ENCODE assay signal across 25 mouse cellular contexts in genomic region chr7:98540879-98541278, GRCm38 (mm10). TPM values are rescaled to one million over a fixed set of nuclear protein-coding genes. Genes with fewer than 3 reads are reported as not detected.
A peak's percentile ranks its signal among the peaks of the same experiment; 100 is the strongest.
DNase-seq lines count a peak whose midpoint lies in the region; ATAC-seq and TF ChIP-seq lines count a peak whose summit lies in the region.
"Had no signal": no experiment of that assay in that cellular context is flagged by ENCODE, and none has a peak within 500 bp of the region (broad histone marks: within the 10 kb centered on the region; RNA-seq: fewer than 3 reads in every experiment).

No protein-coding gene starts in this region.

- peaks cover 33% of the 10 kb centered on the region for H3K4me1 ChIP-seq in midbrain, embryonic 10.5 days
- H3K4me1 ChIP-seq in midbrain, embryonic 15.5 days: peaks cover 11% of the 10 kb centered on the region
- H3K4me1 ChIP-seq in embryonic fibroblast, embryonic 13.5 days (ENCODE audit: control insufficient read depth, insufficient read depth, low read length): peaks cover 7% of the 10 kb centered on the region
- H3K4me1 ChIP-seq in hindbrain, embryonic 13.5 days (replicated peaks): peaks cover 22% of the 10 kb centered on the region
- H3K4me1 ChIP-seq in heart, embryonic 10.5 days: peaks cover 48% of the 10 kb centered on the region

- no peak for TF ChIP-seq CTCF in embryonic fibroblast, embryonic 13.5 days (IDR thresholded peaks at IDR 0.05; ENCODE audit: borderline replicate concordance, insufficient read depth, low read length)

- H3K4me2 ChIP-seq in midbrain, embryonic 15.5 days: no peak overlapping the region
- no peak overlapping the region for H3K4me2 ChIP-seq in hindbrain, embryonic 13.5 days
- H3K4me2 ChIP-seq: forebrain, embryonic 15.5 days; heart, embryonic 12.5 days; hindbrain, embryonic 14.5 days; liver, embryonic 12.5 days; lung, embryonic 14.5 days; stomach, embryonic 15.5 days had no signal

- no peak overlapping the region for H3K9ac ChIP-seq in midbrain, embryonic 15.5 days
- H3K9ac ChIP-seq in hindbrain, embryonic 13.5 days: no peak overlapping the region
- H3K9ac ChIP-seq: forebrain, embryonic 15.5 days; heart, embryonic 12.5 days; hindbrain, embryonic 14.5 days; liver, embryonic 12.5 days; lung, embryonic 14.5 days; stomach, embryonic 15.5 days had no signal

- no peak for TF ChIP-seq POLR2A in embryonic fibroblast, embryonic 13.5 days (IDR thresholded peaks at IDR 0.05; ENCODE audit: low read depth, low read length)

- H3K27ac ChIP-seq in midbrain, embryonic 10.5 days (replicated peaks): 0 out of 2 replicates have a peak overlapping the region, but pooled peaks have one; percentile 42
- H3K27ac ChIP-seq in midbrain, embryonic 15.5 days: no peak overlapping the region
- peak overlapping the region; percentile 99 for H3K27ac ChIP-seq in embryonic fibroblast, embryonic 13.5 days (ENCODE audit: insufficient read depth, low read length)
- no peak overlapping the region for H3K27ac ChIP-seq in hindbrain, embryonic 13.5 days
- H3K27ac ChIP-seq in heart, embryonic 10.5 days: no peak overlapping the region
- H3K27ac ChIP-seq: forebrain, embryonic 15.5 days; hindbrain, embryonic 14.5 days; layer of hippocampus, adult 2 months; liver, embryonic 12.5 days; stomach, embryonic 15.5 days had no signal

- no peaks in the 10 kb centered on the region for H3K27me3 ChIP-seq in midbrain, embryonic 10.5 days (ENCODE audit: low read depth, poor library complexity, severe bottlenecking)
- no peaks in the 10 kb centered on the region for H3K27me3 ChIP-seq in midbrain, embryonic 15.5 days (replicated peaks)
- H3K27me3 ChIP-seq in hindbrain, embryonic 13.5 days: no peaks in the 10 kb centered on the region
- no peaks in the 10 kb centered on the region for H3K27me3 ChIP-seq in heart, embryonic 10.5 days (ENCODE audit: insufficient read depth, poor library complexity, severe bottlenecking)
- H3K27me3 ChIP-seq: forebrain, embryonic 15.5 days; heart, embryonic 12.5 days; stomach, embryonic 15.5 days had no signal

- no peak overlapping the region for H3K4me3 ChIP-seq in midbrain, embryonic 10.5 days
- H3K4me3 ChIP-seq in midbrain, embryonic 15.5 days: no peak overlapping the region
- H3K4me3 ChIP-seq in embryonic fibroblast, embryonic 13.5 days (ENCODE audit: insufficient read depth, low read length): no peak overlapping the region
- no peak overlapping the region for H3K4me3 ChIP-seq in hindbrain, embryonic 13.5 days
- no peak overlapping the region for H3K4me3 ChIP-seq in heart, embryonic 10.5 days
- H3K4me3 ChIP-seq: erythroblast, embryonic 14.5 days; forebrain, embryonic 15.5 days; heart, embryonic 12.5 days; layer of hippocampus, adult 2 months; liver, embryonic 12.5 days; stomach, embryonic 15.5 days had no signal

- no peak for DNase-seq in midbrain, embryonic 10.5 days (ENCODE audit: low spot score)
- DNase-seq in brain, adult 2 months (ENCODE audit: low read depth, low spot score): peak; percentile 14
- peak; percentile 20 for DNase-seq in mesoderm, embryonic 11.5 days (ENCODE audit: low read depth, low spot score)
- no peak for DNase-seq in cerebellum, adult 11 months
- no peak for DNase-seq in heart, embryonic 10.5 days (ENCODE audit: low spot score)
- DNase-seq: adrenal gland, postnatal 36 days; cerebellum, adult 2 months; cerebellum, postnatal 36 days; heart, postnatal 14 days; kidney, postnatal 10 days; lung, embryonic 14.5 days; midbrain, embryonic 14.5 days; right cerebral cortex, postnatal 14 days; spleen, adult 18-20 months; thymus, adult 18-20 months had no signal

- WGBS in midbrain, embryonic 10.5 days: 76% methylated on average over 2 of the region's 2 CpGs
- 58% methylated on average over 2 of the region's 2 CpGs for WGBS in midbrain, embryonic 15.5 days
- 72% methylated on average over 2 of the region's 2 CpGs for WGBS in hindbrain, embryonic 13.5 days
- WGBS in heart, embryonic 10.5 days: 77% methylated on average over 2 of the region's 2 CpGs

- ATAC-seq in midbrain, embryonic 15.5 days (replicated peaks): no peak
- no peak for ATAC-seq in hindbrain, embryonic 13.5 days (ENCODE audit: low FRiP score)
- ATAC-seq: forebrain, embryonic 15.5 days; liver, embryonic 12.5 days had no signal

- no peaks in the 10 kb centered on the region for H3K9me3 ChIP-seq in midbrain, embryonic 10.5 days (replicated peaks)
- H3K9me3 ChIP-seq in midbrain, embryonic 15.5 days: no peaks in the 10 kb centered on the region
- no peaks in the 10 kb centered on the region for H3K9me3 ChIP-seq in hindbrain, embryonic 13.5 days
- no peaks in the 10 kb centered on the region for H3K9me3 ChIP-seq in heart, embryonic 10.5 days
- H3K9me3 ChIP-seq: forebrain, embryonic 15.5 days; heart, embryonic 12.5 days; liver, embryonic 12.5 days; stomach, embryonic 15.5 days had no signal

- H3K36me3 ChIP-seq in midbrain, embryonic 10.5 days: no peaks in the 10 kb centered on the region
- H3K36me3 ChIP-seq in midbrain, embryonic 15.5 days (replicated peaks): no peaks in the 10 kb centered on the region
- no peaks in the 10 kb centered on the region for H3K36me3 ChIP-seq in hindbrain, embryonic 13.5 days
- no peaks in the 10 kb centered on the region for H3K36me3 ChIP-seq in heart, embryonic 10.5 days
- H3K36me3 ChIP-seq: forebrain, embryonic 15.5 days; heart, embryonic 12.5 days; liver, embryonic 12.5 days; stomach, embryonic 15.5 days had no signal

RNA-seq across cellular contexts. Expression of gene Lrrc32, which starts 51.8 kb away (rescaled TPM):
- 5.2 and 5.7 TPM in 2 replicates for polyA plus RNA-seq in midbrain, embryonic 10.5 days (2016; fragmentation: Nextera tagmentation; extraction: Ambion mirVana)
- 5.0 and 5.5 TPM in 2 replicates for polyA plus RNA-seq in midbrain, embryonic 15.5 days (2015; fragmentation: Nextera tagmentation; extraction: Ambion mirVana)
- 95.5 and 220 TPM in 2 replicates for polyA plus RNA-seq in embryonic fibroblast, embryonic 13.5 days (2011; ENCODE audit: insufficient read length, low read depth, missing spikeins)
- polyA plus RNA-seq in hindbrain, embryonic 13.5 days (2015; fragmentation: Nextera tagmentation; extraction: Ambion mirVana): 3.1 and 3.9 TPM in 2 replicates
- 4.8 and 7.3 TPM in 2 replicates for polyA plus RNA-seq in heart, embryonic 10.5 days (2016; fragmentation: Nextera tagmentation; extraction: Ambion mirVana)

Comparison
In these comparisons a context has a peak if more than half of its experiments do, and no peak if none do; other contexts are left out.
1. H3K27ac ChIP-seq: peak in midbrain, embryonic 10.5 days (single experiment) and embryonic fibroblast, embryonic 13.5 days (single experiment); none in midbrain, embryonic 15.5 days (single experiment), hindbrain, embryonic 13.5 days (single experiment) and heart, embryonic 10.5 days (single experiment).
2. DNase-seq: peak in brain, adult 2 months (single experiment) and mesoderm, embryonic 11.5 days (single experiment); none in midbrain, embryonic 10.5 days (single experiment), cerebellum, adult 11 months (single experiment) and heart, embryonic 10.5 days (single experiment).
3. RNA of gene Lrrc32, which starts 51.8 kb away (polyA plus RNA-seq): 95.5 to 220 TPM in embryonic fibroblast, embryonic 13.5 days; 4.8 to 7.3 TPM in heart, embryonic 10.5 days, 5.2 to 5.7 TPM in midbrain, embryonic 10.5 days, 5.0 to 5.5 TPM in midbrain, embryonic 15.5 days and 3.1 to 3.9 TPM in hindbrain, embryonic 13.5 days; every median in the first group is over 10 times any median in the second.